Mouse (Mus musculus) lung, adult 2 months (tissue): ENCODE data around the gene Gnb5.

Experiments
- CTCF ChIP-seq: fragments of 200-500 bp; IDR thresholded peaks from 2 replicates; pipeline ENCODE4 v1.5.1; 2011; ENCODE audit warnings: mild to moderate bottlenecking, low read length, control low read depth; ENCODE audit not compliant: insufficient read depth
- POLR2A ChIP-seq: fragments of 200-500 bp; IDR thresholded peaks from 2 replicates; pipeline ENCODE4 v1.6.1; 2011; ENCODE audit warnings: low read depth, mild to moderate bottlenecking, control low read depth, low read length, borderline replicate concordance; ENCODE audit errors: extremely low read depth

GRCm38 (mm10) chr9:75357087-75357654 lies 51.1 kb downstream of the Gnb5 start:
- TF ChIP-seq POLR2A (no peak), CTCF (no peak)
